Mouse (Mus musculus) thymus, adult 2 months (tissue): ENCODE measurements around the gene Gm28048.

Experiments
- CTCF ChIP-seq: fragments of 200-500 bp; IDR thresholded peaks from 2 replicates; pipeline ENCODE4 v1.5.1; 2012; ENCODE audit warnings: mild to moderate bottlenecking, control low read depth, low read length, moderate library complexity, borderline replicate concordance; ENCODE audit not compliant: control insufficient read depth, poor library complexity, insufficient read depth; ENCODE audit errors: extremely low read depth
- POLR2A ChIP-seq: fragments of 200-500 bp; IDR thresholded peaks from 2 replicates; pipeline ENCODE4 v1.6.1; 2012; ENCODE audit warnings: mild to moderate bottlenecking, low read length, control low read depth, moderate library complexity; ENCODE audit not compliant: control insufficient read depth, poor library complexity, insufficient read depth; ENCODE audit errors: extremely low read depth

GRCm38 (mm10) chr11:22861315-22861714 is 120.6 kb downstream of the Gm28048 start:
- TF ChIP-seq CTCF (no peak), POLR2A (no peak)
